Mouse (Mus musculus) forebrain, embryonic 15.5 days (tissue): ENCODE results near the gene Chrm4. TPM values are rescaled to one million over a fixed set of nuclear protein-coding genes. Genes with fewer than 3 reads are reported as not detected.
A peak's percentile ranks its signal among the peaks of the same experiment; 100 is the strongest.

Experiments used
- ATAC-seq: fragments of 200-750 bp; cut with Nextera tagmentation; replicated peaks from 2 replicates; pipeline ENCODE4 v1.8.0; 2017; ENCODE audit warnings: mild to moderate bottlenecking, moderate TSS enrichment, moderate library complexity
- H3K27ac ChIP-seq: fragments of 300-500 bp; sonication (generic); replicated peaks from 2 replicates; pipeline ENCODE4 v1.5.1; 2015; ENCODE audit warnings: mild to moderate bottlenecking, inconsistent platforms
- H3K27me3 ChIP-seq: fragments of 300-500 bp; sonication (generic); 2 replicates; pipeline ENCODE4 v1.6.1; 2015; ENCODE audit warnings: inconsistent platforms
- H3K36me3 ChIP-seq: fragments of 300-500 bp; sonication (generic); 2 replicates; pipeline ENCODE4 v1.6.1; 2015; ENCODE audit warnings: mild to moderate bottlenecking, inconsistent platforms
- H3K4me1 ChIP-seq: fragments of 300-500 bp; sonication (generic); 2 replicates; pipeline ENCODE4 v1.6.1; 2015; ENCODE audit warnings: inconsistent platforms
- H3K4me2 ChIP-seq: fragments of 300-500 bp; sonication (generic); replicated peaks from 2 replicates; pipeline ENCODE4 v1.6.1; 2015; ENCODE audit warnings: mild to moderate bottlenecking, inconsistent platforms
- H3K4me3 ChIP-seq: fragments of 300-500 bp; sonication (generic); 2 replicates; pipeline ENCODE4 v1.5.1; 2015; ENCODE audit warnings: mild to moderate bottlenecking, inconsistent platforms
- H3K9ac ChIP-seq: fragments of 300-500 bp; sonication (generic); replicated peaks from 2 replicates; pipeline ENCODE4 v1.6.1; 2015; ENCODE audit warnings: mild to moderate bottlenecking, inconsistent platforms
- H3K9me3 ChIP-seq: fragments of 300-500 bp; sonication (generic); 2 replicates; pipeline ENCODE4 v1.6.1; 2016; ENCODE audit warnings: inconsistent platforms
- WGBS: fragments of 180-500 bp; shearing (Covaris S2); methylation state at CpG from one replicate; pipeline ENCODE4 v1.1.7; 2015; ENCODE audit warnings: mixed read lengths; 5-methylcytosine and 5-hydroxymethylcytosine counted together
- microRNA-seq: library from miRNA; unstranded; fragments of <30 nt; microRNA quantifications from one replicate; pipeline ENCODE4, GENCODE M21; 2016
- polyA plus RNA-seq: library from polyadenylated mRNA; unstranded; fragments of >200 nt; fragmentation: Nextera tagmentation; extraction: Ambion mirVana; gene quantifications from 2 replicates; pipeline ENCODE4 v1.2.1, GENCODE M21; 2015

Gene Chrm4
- polyA plus RNA-seq, 1 experiment from 2014 or later: 1.8 TPM

- Histone ChIP-seq H3K36me3 (no peaks in the 10 kb centered on the region), H3K9ac (peak within 1 kb of the TSS; percentile 29), H3K27ac (no peak within 1 kb of the TSS), H3K4me3 (peak within 1 kb of the TSS; percentile 38), H3K27me3 (peaks cover 25% of the 10 kb centered on the region), H3K4me2 (peak within 1 kb of the TSS; percentile 46), H3K9me3 (no peaks in the 10 kb centered on the region), H3K4me1 (peaks cover 53% of the 10 kb centered on the region)
- 2% methylated on average over 78 of the region's 79 CpGs for whole genome bisulfite sequencing
- peak; percentile 41 for ATAC-seq
Measured at GRCm38 (mm10) chr2:91975581-91976541, 48.8 kb downstream of the Chrm4 start, which contains the start of gene Dgkz. Gene Dgkz (minus strand): TSS chr2:91975864.

DNA sequence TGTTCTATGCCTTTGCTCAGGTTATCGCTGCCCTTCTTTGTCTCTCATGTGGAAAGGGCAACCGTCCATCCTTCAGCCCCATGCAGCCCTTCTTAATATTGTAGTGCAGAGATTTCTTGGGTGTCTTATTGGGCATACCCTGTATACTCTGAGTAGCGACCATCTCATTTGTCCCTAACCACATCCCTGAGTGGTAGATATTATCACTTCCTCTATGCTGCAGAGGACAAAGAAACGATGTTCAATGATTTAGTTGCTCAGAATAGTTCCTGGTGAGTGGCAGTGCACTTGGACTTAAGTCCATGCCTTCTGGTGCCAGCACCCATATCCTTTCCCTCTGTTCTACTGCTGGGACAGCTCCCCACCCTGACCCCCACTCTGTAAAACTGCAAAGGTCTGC is 50.9 kb downstream of the Chrm4 start:
- Histone ChIP-seq H3K4me2 (no peak overlapping the region), H3K27ac (0 out of 2 replicates have a peak overlapping the region, but pooled peaks have one; percentile 29), H3K36me3 (no peaks in the 10 kb centered on the region), H3K27me3 (peaks cover 25% of the 10 kb centered on the region), H3K9me3 (no peaks in the 10 kb centered on the region), H3K4me3 (no peak overlapping the region), H3K4me1 (peaks cover 38% of the 10 kb centered on the region), H3K9ac (no peak overlapping the region)
- ATAC-seq: no peak
- WGBS: 80% methylated on average over 4 of the region's 4 CpGs

Small RNA genes within 50 kb of the gene (microRNA-seq; reads per million reads assigned to microRNA genes)
- not detected for gene Mir6999

Other genes starting within 250 kb of the Chrm4 start
- gene Atg13, start 216.7 kb upstream of the Chrm4 start, polyA plus RNA-seq: 38.4 and 40.4 TPM in 2 replicates
- 20.4 and 23.7 TPM in 2 replicates for gene Harbi1, start 216.4 kb upstream of the Chrm4 start, polyA plus RNA-seq
- gene Ambra1, start 197.1 kb upstream of the Chrm4 start, polyA plus RNA-seq: 20.0 and 21.8 TPM in 2 replicates
- gene Mdk, start 5.0 kb downstream of the Chrm4 start, polyA plus RNA-seq: 347 and 357 TPM in 2 replicates
- 0.15 and 0.32 TPM in 2 replicates for gene Gm9821, start 18.5 kb downstream of the Chrm4 start, polyA plus RNA-seq
- gene Dgkz, start 48.6 kb downstream of the Chrm4 start, polyA plus RNA-seq: 27.6 and 28.2 TPM in 2 replicates
- 0.92 and 1.0 TPM in 2 replicates for gene Creb3l1, start 97.3 kb downstream of the Chrm4 start, polyA plus RNA-seq
- 46.8 and 48.6 TPM in 2 replicates for gene Phf21a, start 165.9 kb downstream of the Chrm4 start, polyA plus RNA-seq